Mouse (Mus musculus) cerebellum, adult (tissue): Measurements from ENCODE around the gene Nfrkb.

Source experiments
- ATAC-seq: cut with Nextera tagmentation; 2 replicates; pipeline ENCODE4 v1.9.2; 2017; ENCODE audit warnings: mild to moderate bottlenecking, moderate library complexity, mixed read lengths; ENCODE audit not compliant: insufficient number of reproducible peaks, low FRiP score, low TSS enrichment

Nfrkb gene

DNA sequence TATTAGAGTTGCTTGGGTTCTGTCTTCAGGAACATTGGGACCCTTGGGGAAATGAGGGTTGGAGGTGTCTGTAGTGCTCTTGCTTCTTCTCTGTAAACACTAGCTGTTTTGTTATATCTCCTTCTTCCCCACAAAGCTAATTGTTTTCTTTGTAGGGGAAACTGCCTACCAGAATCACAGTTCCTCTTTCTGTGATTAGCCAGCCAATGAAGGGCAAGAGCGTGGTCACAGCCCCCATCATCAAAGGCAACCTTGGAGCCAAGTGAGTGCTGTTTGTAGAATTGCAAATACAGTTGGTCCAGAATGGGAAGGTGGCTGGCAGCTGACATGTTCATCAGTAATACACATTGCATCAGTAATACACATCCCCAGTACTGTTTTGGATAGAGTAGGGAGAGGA is 32.8 kb downstream of the Nfrkb start:
- no peak for ATAC-seq

DNA sequence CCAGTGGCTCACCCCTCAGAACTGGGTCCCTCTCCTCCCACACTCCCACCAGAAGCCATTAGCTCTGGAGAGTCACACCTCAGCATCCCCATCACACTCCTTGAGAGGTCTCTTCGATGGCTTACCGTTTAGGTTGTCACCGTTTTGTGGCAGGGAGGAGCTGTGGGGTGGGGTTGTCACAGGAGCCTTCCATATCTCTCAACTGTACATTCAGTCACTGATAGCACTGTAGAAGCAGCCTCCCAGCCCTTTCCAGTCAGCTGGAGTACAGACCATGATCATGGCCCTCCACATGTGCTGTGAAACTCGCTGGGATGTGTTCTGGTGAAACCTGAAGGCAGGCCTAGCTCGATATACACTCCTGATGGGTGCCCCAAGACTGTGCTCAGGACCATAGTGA is 36.2 kb downstream of the Nfrkb start:
- ATAC-seq, result no peak

DNA sequence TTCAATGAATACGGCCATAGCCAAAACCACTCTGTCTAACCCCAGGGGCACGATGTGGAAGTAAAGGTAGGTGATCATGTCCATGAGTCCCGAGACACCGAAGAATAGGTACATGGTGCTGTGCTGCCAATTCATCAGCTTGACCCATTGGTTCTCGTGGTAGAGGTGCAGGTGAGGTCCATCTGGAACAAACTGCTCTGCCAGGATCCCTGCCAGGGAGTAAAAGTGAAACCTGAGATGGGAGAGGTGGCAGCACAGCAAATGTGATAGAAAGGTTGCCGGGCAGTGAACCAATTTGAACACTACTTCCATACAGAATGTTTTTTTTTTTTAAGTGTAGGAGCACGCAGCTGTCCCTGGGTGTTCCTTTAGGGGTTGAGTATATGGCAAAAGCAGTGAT is 43.0 kb downstream of the Nfrkb start:
- no peak for ATAC-seq

DNA sequence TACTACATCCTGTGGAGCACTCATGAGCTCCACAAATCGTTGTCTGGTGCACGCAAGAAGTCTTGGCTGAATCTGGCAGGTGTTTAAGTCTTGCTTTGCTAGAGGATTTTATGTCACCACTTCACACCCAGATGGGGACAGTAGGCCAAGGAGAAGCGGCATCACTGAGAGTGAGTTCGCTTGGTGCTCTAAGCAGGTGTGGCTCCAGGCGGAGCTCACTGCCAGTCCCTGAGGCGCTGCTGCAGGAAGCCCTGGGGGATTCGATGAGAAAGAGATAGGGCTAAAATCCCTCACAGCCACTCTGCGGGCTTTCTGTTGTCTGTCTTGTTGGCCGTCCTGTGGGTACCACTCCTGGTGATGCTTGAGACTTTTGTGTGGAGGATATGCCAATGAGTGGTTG is 44.0 kb downstream of the Nfrkb start:
- no peak for ATAC-seq

DNA sequence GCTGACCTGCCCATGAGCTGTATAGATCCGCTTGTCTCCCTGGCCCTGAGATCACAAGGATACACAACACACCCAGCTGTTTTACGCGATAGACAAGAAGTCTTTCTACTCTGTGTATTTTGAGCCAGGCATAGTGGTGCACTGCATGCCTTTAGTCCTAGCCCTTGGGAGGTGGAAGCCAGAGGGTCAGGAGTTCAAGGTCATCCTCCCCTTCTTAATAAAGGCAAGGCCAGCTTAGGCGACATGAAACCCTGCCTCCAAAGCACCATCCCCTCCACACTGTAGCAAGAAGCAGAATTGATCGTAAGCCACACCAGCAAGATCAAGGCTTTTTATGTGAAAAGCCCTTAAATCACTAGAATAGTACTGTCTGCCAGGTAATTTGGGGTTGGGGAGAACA is 45.8 kb downstream of the Nfrkb start:
- ATAC-seq, result no peak

DNA sequence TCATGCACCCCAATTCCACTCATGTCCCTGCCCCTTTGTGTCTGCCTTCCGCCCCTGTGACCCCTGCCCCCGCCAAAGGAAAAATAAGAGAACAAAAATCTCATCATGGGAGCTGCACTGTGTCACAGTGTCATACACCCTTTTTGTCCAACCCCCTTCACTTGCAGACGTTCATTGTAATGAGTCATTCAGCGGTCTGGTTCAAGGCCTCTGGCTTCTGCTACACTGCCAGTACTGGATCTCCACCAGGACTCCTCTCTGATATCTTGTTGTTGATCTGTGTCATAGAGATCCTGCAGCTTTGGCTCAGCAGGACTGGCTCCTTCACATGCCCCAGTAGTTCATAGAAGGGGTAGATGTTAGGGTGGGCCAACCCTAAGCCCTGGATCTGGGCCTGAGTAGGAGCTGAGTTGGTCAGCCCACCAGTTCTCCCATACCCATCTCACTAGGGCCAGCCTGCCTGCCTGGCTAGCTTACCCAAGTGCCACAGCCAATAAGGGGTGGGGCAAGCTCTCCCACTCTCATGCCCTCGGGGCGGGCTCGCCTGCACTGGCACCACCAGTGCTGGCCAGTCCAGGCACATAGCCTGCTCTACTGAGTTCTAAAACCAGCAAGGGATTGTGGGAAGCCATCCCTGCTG is 46.5 kb downstream of the Nfrkb start:
- no peak for ATAC-seq

DNA sequence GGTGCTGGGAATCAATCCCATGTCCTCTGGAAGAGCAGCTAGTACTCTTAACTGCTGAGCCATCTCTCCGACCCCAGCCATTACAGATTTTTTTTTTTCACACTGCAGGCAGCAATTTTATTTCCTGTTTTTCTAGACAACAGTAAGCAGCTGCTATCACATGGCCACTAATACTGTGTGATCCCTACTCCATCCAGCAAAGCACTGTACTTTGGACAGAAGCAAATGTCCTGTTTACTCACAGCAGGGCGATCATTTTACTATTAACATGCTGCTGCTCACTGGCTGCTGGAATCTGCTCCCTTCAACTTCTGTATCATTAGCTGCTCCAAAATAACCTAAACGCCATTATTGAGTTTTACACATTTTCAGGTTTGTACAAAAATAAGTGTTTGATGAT is 47.4 kb downstream of the Nfrkb start:
- no peak for ATAC-seq

DNA sequence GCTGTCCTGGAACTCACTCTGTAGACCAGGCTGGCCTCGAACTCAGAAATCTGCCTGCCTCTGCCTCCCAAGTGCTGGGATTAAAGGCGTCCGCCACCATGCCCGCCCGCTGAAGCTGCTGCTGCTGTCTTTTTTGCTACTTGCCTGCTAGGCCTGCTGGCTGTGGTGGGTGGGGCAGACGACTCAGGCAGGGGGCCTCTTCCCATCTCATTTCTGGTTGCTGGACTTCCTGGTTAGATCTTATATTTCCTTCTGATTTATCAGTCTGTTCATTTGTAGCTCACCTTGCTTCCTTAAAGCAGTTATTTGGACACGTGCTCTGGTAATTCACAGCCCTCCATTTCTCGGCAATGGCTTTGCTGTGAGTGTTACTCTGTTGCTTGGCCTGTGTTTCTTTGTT is 49.4 kb downstream of the Nfrkb start:
- no peak for ATAC-seq

DNA sequence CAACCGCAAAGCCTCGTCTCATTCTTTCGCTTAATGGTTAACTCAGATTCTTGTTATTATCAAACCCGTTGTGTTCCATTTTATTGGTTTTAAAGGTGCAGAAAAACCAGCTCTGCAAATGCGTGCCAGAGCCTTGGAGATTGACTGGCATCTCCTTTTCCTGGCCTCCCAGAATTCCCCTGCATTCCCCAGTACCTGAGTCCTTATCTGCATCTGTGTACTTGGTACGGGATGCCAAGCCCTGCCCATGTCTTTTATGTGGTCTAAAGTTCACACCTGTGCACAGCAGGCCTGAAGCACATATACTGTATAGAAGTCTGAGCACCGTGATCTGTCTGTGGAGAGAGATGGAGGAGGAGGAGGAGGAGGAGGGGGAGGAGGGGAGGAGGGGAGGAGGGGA is 51.9 kb downstream of the Nfrkb start:
- ATAC-seq, result no peak

DNA sequence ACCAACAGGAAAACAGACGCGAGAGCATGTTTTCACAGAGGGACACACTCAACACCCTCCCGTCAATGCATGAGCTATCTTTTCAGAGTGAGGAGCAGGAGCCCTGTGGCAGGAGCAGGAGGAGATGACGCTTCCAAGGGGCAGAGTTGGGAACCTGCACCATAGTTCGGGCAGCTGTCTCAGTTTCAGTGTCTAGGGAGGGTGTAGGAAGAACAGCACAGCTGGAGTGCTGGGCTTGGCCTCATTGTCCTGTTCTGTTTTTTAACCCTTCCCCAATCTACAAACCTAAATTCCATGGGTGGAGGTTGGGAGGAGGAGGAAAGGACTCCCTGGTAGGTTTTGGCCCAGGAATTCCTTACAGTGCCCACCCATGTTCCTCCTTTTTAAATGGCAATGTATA is 52.8 kb downstream of the Nfrkb start:
- ATAC-seq, result no peak

DNA sequence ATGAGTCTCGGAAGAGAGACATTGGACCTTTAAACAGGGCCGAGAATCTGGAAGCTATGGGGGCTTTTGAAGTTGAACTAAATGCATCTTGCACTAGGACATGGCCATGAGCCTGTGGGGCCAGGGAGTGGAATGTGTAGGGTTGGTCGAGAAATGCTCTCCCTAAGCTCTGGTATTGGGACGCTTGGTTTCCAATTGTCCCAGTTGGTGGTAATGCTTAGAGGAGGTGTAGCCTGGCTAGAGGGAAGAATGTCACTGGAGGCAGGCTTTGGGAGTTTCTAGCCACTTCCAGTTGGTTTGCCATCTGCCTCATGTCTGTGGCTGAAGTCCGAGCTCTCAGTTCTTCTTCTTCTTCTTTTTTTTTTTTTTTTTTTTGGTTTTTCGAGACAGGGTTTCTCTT is 53.3 kb downstream of the Nfrkb start:
- no peak for ATAC-seq

DNA sequence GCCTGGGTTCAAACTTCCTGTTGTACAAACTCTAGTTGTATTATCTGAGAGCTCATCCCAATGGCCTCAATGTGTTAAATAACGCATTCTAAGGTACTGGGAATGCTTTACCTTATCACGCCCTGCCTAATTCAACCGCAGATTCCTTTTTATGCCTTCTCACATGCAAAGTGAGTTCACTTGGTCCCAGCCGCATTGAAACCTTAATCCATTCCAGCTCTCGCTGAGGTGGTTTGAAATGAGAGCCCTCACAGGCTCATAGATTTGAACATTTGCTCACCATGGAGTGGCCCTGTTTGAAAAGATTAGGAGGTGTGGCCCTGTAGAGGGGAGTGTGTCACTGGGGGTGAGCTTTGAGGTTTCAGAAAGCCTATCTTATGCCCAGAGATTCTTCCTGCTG is 54.4 kb downstream of the Nfrkb start:
- no peak for ATAC-seq

DNA sequence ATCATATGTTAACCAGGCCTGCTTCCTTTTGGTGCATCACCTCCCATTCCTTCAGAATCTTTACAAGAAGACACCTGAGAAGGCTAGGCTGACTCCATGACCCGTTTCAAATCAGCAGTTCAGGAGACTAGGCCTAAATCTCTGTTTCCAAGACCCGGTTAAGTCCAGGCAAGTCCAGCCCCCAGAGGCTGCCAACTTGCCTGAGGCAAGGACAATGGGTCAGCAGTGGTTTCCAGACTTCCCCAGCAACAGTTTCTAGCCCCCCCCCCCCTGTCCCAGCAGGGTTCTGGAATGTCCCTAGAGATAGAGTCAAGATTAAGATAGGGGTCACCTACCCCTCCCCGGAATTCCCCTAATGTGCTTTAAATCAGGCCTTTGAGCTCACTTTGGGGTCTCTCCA is 55.5 kb downstream of the Nfrkb start:
- ATAC-seq, result no peak

DNA sequence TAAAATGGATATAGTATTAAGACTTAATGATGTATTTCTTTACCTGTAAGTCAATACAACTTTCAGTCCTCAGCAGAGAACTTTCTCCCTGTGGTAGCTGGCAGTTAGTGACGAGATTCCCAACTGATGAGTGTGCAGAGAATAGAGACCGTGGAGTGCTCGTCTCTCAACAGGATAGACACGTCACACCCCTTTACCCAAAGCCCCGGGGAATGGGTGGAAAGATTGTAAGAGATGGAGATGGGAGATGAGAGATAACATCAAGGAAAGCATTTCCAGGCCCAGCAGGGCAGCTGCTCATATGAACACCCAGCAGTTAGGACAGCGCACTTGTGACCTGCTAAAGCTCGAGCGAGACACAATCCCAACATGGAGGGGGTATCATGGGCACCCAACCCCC is 58.2 kb downstream of the Nfrkb start:
- ATAC-seq, result no peak

DNA sequence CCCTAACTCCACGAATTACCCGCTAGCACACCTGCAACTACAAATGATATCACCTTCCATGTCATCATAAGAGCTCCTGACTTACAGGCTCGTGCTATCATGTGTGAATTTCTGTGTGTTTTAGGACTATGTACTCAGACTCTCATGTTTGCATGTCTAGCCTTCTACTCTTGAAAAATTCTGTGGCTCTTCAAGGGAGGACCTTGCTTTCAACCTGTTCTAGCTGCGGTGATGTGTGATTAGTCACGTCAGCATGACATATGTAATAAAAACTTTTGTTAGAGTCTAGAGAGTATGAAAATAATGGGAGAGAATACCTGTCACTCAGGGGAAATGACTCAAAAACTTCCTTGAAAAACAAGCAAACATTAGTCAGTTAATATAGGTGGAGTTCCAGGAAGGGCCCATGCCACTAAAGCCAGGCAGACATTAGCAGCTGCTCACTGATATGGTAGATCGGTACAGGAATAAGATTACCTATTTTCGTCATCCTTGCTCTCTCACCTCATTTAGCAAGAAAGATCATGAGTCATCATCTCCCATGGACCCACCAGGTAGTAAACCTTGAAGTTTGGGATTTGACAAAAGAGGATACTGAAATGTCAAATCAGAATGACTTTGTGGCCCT is 63.3 kb downstream of the Nfrkb start:
- no peak for ATAC-seq

DNA sequence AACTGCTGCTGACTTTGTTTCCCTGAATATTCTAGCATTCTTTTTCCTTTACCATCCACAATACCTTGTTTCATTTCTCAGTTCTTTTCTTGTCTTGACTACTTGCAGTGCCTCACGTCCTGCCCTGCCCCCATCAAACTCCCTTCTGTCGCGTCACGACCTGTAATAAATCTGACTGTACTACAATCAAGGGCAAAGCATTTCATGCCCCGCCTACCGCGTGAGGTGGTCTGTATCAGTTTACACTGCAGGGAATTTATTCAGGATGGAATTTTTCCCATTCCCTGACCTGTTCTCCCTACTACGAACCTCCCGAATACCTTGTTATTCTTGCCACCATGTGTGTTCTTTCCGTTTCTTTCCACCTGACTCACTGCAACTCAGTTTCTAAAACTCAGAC is 66.2 kb downstream of the Nfrkb start:
- ATAC-seq, result no peak

DNA sequence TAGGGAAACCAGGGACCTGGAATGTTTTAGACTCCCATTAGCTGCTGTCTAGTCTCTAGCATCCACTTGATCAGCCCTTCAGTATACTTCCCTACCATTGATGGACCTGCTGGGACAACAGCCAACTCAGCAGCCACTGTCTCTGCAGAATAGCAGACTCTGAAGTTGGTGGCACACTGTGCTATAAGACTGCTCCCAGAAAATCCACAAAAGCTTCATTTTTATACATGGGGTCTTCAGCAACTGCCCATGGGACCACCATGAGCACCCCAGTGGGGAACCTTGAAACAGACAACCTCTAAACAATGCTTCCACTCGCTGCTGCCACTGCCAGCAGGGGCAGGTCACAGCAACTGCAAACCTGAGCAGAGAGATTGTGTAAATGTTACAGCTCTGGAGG is 68.4 kb downstream of the Nfrkb start:
- no peak for ATAC-seq

DNA sequence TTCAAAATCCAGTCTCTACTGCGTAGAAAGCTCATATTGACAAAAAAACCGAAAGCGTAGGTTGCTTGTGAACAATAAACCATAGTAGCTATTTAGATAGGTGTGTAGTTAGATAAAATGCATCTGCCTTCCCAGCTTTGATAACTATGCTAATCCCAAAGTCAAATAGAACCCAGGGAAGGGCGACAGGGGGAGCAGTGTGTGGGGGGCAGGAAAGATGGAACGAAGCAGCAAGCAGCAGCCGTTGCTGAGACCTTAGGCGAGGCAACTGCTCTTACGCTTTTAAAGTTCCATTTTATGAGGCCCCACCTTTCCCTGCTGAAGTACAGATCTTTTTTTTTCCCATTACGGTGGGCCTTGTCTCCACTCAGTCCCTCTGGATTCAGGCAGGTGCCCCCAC is 77.2 kb downstream of the Nfrkb start:
- ATAC-seq, result no peak

DNA sequence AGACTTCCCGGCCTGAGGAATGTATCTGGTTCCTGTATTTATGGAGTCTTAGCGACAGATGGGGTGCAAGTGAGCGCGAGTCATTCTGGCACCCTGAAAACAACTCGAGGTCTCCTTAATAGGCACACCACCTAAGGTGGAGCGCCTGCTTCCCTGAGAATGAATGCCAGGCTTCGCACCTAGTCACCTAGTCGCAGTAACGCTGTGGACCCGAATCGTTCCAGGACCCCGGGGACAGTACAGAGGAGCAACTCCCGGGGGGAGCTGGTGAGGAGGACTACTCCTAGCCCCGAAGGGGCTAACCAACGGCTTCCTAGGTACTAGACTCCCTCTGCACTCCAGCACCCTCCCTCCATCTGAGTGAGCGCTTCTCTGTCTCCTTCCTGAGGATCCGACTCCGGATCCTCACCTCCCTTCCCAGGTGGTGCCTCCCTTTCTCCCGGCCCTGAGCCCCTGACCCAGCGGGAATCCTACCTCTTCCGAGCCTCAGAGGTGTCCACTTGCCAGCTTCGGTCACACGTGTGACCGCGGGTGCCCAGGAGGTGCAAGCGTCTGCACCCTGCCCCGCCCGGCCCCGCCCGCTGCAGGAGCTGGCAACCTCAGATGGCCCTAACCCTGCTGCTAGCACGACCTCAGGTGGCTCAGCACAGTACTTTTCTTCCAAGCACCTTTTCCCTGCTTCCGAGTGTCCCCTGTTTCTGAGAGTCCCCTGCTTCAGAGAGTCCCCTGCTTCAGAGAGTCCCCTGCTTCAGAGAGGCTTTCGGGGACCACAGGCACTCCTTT is 77.9 kb downstream of the Nfrkb start, which contains the start of gene Tmem45b:
TSS of gene Tmem45b (minus strand) at position 771 of the 783 bp plus-strand sequence.
- no peak for ATAC-seq
